Mouse (Mus musculus): ENCODE measurements around the gene Gsto2.

- no peak for TF ChIP-seq TCF3 (IDR thresholded peaks at IDR 0.05; ENCODE audit: insufficient read length, low read depth)
- TF ChIP-seq USF1 (IDR thresholded peaks at IDR 0.05; ENCODE audit: low read depth) = no peak
- no peak for TF ChIP-seq POLR2A (IDR thresholded peaks at IDR 0.05; ENCODE audit: insufficient read length, low read depth)
- TF ChIP-seq SRF (IDR thresholded peaks at IDR 0.05; ENCODE audit: control insufficient read depth, insufficient read length, low read depth) = no peak
- no peak for TF ChIP-seq REST (IDR thresholded peaks at IDR 0.05; ENCODE audit: insufficient read depth, insufficient read length)
- TF ChIP-seq TCF12 (IDR thresholded peaks at IDR 0.05; ENCODE audit: insufficient read depth, poor library complexity, severe bottlenecking) = no peak
- no peak for TF ChIP-seq MAX (IDR thresholded peaks at IDR 0.05; ENCODE audit: low read depth)
- no peak for TF ChIP-seq MYOG (IDR thresholded peaks at IDR 0.05; ENCODE audit: control insufficient read depth in 1 of 3, insufficient read depth in 1 of 3, insufficient read length in 2 of 3, low read depth in 2 of 3)
These were observed 6.2 kb upstream of the Gsto2 start for GRCm38 (mm10) chr19:47859180-47859579.

Data from myocyte (in vitro differentiated cells).